Comparison of ENCODE assay signal across 31 mouse cellular contexts in the genomic region with DNA sequence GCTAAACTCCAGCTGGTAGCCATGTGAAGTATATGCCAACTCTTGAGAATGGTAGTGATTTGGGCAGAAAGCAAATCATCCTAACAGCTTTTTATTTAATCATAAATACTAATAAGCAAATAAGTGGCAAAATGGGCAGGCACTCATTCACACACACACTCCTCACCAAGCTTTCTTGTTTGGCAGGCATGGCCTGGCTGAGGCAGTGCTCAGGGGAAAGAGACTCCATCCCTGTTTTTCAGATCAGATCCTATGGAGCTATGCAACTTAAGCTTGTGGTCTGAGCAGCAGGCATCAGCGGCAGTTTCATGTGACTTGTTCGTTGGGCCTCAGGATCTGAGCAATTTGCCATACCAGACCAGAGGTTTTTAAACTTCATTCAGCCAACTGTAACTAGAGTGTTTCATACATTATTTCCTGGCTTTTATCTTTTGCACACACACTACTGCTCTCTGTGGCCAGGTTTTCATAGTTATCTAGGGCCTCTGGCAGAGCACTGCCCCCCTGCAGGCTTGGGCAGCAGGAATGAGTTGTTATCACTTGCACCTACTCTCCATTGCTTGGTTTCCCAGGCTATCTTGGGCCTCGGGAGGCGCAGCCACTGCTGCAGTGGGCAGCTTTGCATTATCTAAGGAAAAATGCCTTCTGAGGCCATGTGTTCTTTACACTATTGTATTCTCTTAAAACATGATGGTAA. TPM values are rescaled to one million over a fixed set of nuclear protein-coding genes. Genes with fewer than 3 reads are reported as not detected.
DNase-seq lines count a peak whose midpoint lies in the region; ATAC-seq and TF ChIP-seq lines count a peak whose summit lies in the region.
"Had no signal": no experiment of that assay in that cellular context is flagged by ENCODE, and none has a peak within 500 bp of the region (broad histone marks: within the 10 kb centered on the region; RNA-seq: fewer than 3 reads in every experiment).

No protein-coding gene starts in this region.

- 59% methylated on average over 4 of the region's 4 CpGs for WGBS in liver, embryonic 11.5 days
- WGBS in liver, embryonic 14.5 days (ENCODE audit: insufficient replicate concordance), result 51% methylated on average over 4 of the region's 4 CpGs

- no peak for TF ChIP-seq CTCF in liver, embryonic 14.5 days (IDR thresholded peaks at IDR 0.05; ENCODE audit: low read depth)

- no peaks in the 10 kb centered on the region for H3K4me1 ChIP-seq in liver, embryonic 11.5 days (replicated peaks; ENCODE audit: control insufficient read depth, insufficient read depth, low read length)
- H3K4me1 ChIP-seq in liver, embryonic 14.5 days (replicated peaks; ENCODE audit: control insufficient read depth in 2 of 2, insufficient read depth in 2 of 2, low read length in 1 of 2), result no peaks in the 10 kb centered on the region
- H3K4me1 ChIP-seq: forebrain, embryonic 10.5 days; forebrain, embryonic 13.5 days; hindbrain, embryonic 10.5 days; hindbrain, embryonic 13.5 days had no signal

- H3K4me3 ChIP-seq in liver, embryonic 11.5 days (ENCODE audit: low read depth, low read length), result no peak overlapping the region
- no peak overlapping the region for H3K4me3 ChIP-seq in liver, embryonic 14.5 days (ENCODE audit: insufficient read depth in 1 of 2, low read depth in 2 of 2, low read length in 2 of 2)
- H3K4me3 ChIP-seq: forebrain, embryonic 10.5 days; forebrain, embryonic 13.5 days; hindbrain, embryonic 10.5 days; hindbrain, embryonic 13.5 days had no signal

- TF ChIP-seq EP300 in liver, embryonic 14.5 days (IDR thresholded peaks at IDR 0.05; ENCODE audit: low read depth), result no peak

- H3K36me3 ChIP-seq in liver, embryonic 11.5 days (ENCODE audit: control insufficient read depth, insufficient read depth, low read length), result no peaks in the 10 kb centered on the region
- no peaks in the 10 kb centered on the region for H3K36me3 ChIP-seq in liver, embryonic 14.5 days (replicated peaks; ENCODE audit: control insufficient read depth, insufficient read depth, low read depth)
- H3K36me3 ChIP-seq: forebrain, embryonic 10.5 days; hindbrain, embryonic 10.5 days; hindbrain, embryonic 13.5 days had no signal

- H3K27me3 ChIP-seq in liver, embryonic 11.5 days (replicated peaks; ENCODE audit: control insufficient read depth, insufficient read depth, low read length), result no peaks in the 10 kb centered on the region
- no peaks in the 10 kb centered on the region for H3K27me3 ChIP-seq in liver, embryonic 14.5 days (ENCODE audit: control insufficient read depth, insufficient read depth, low read length)
- H3K27me3 ChIP-seq: forebrain, embryonic 13.5 days; hindbrain, embryonic 13.5 days had no signal

- no peak overlapping the region for H3K9ac ChIP-seq in liver, embryonic 11.5 days (ENCODE audit: low read depth, low read length)
- H3K9ac ChIP-seq in liver, embryonic 14.5 days (replicated peaks), result no peak overlapping the region
- H3K9ac ChIP-seq: forebrain, embryonic 13.5 days; hindbrain, embryonic 13.5 days had no signal

- intact Hi-C loops in heart, postnatal 36 days (cut with DNase I), result no loop called here

- ATAC-seq in liver, embryonic 11.5 days (replicated peaks; ENCODE audit: low FRiP score), result peak; percentile 95
- ATAC-seq in liver, embryonic 14.5 days (ENCODE audit: insufficient read depth), result peak; percentile 72
- ATAC-seq: forebrain, embryonic 13.5 days; forebrain, embryonic 16.5 days; hindbrain, embryonic 16.5 days; inflammation-experienced regulatory T-cells, adult 6 months had no signal

- H3K4me2 ChIP-seq in liver, embryonic 11.5 days, result no peak overlapping the region
- no peak overlapping the region for H3K4me2 ChIP-seq in liver, embryonic 14.5 days (ENCODE audit: low read depth)
- H3K4me2 ChIP-seq: forebrain, embryonic 13.5 days; heart, embryonic 11.5 days; hindbrain, embryonic 13.5 days had no signal

- H3K9me3 ChIP-seq in liver, embryonic 11.5 days (ENCODE audit: control insufficient read depth, low read length), result no peaks in the 10 kb centered on the region
- H3K9me3 ChIP-seq in liver, embryonic 14.5 days (ENCODE audit: control insufficient read depth, low read length), result no peaks in the 10 kb centered on the region
- H3K9me3 ChIP-seq: forebrain, embryonic 10.5 days; forebrain, embryonic 13.5 days; hindbrain, embryonic 10.5 days; hindbrain, embryonic 13.5 days had no signal

- H3K27ac ChIP-seq in liver, embryonic 11.5 days (ENCODE audit: low read depth, low read length), result no peak overlapping the region
- no peak overlapping the region for H3K27ac ChIP-seq in liver, embryonic 14.5 days
- H3K27ac ChIP-seq: forebrain, embryonic 10.5 days; forebrain, embryonic 13.5 days; hindbrain, embryonic 10.5 days; hindbrain, embryonic 13.5 days had no signal

- peak; percentile 68 for DNase-seq in heart, adult 11 months
- DNase-seq in heart, postnatal 36 days, result no peak
- no peak for DNase-seq in liver, embryonic 11.5 days (ENCODE audit: low spot score)
- DNase-seq in liver, embryonic 14.5 days (ENCODE audit: low read depth in 3 of 3, low spot score in 3 of 3), result no peak
- no peak for DNase-seq in cerebellum, postnatal 25 days
- DNase-seq in spleen, adult 12 weeks (ENCODE audit: low spot score), result no peak
- DNase-seq: adrenal gland, adult 2 months; adrenal gland, postnatal 14 days; cerebellum, adult 11 months; cerebellum, adult 2 months; cerebellum, adult 9-11 months; gastrocnemius, postnatal 10 days; gastrocnemius, postnatal 36 days had no signal

RNA-seq across cellular contexts. Expression of gene AC192777.2, which starts 56.3 kb away (rescaled TPM):
- not detected for total RNA-seq in heart, postnatal 36 days (2021)
- not detected in 2 replicates for polyA plus RNA-seq in liver, embryonic 11.5 days (2014; fragmentation: Nextera tagmentation; extraction: Ambion mirVana)
- polyA plus RNA-seq in liver, embryonic 14.5 days (2012; rRNA removed), result not detected in 2 replicates
- not detected in 2 replicates for polyA plus RNA-seq in liver, embryonic 14.5 days (2014; fragmentation: Nextera tagmentation; extraction: Ambion mirVana)
- total RNA-seq: adrenal gland, adult 2 months; adrenal gland, postnatal 14 days; adrenal gland, postnatal 4 days; ES-E14; gastrocnemius, adult 18-20 months; gastrocnemius, postnatal 10 days; gastrocnemius, postnatal 36 days; granulocyte monocyte progenitor cell, adult 5-6 weeks; heart, adult 8-10 months; heart, postnatal 25 days had no signal
- polyA plus RNA-seq: adrenal gland, adult 2 months; cerebellum, adult 2 months; embryonic facial prominence, embryonic 11.5 days; embryonic facial prominence, embryonic 14.5 days; forebrain, embryonic 10.5 days; forebrain, embryonic 13.5 days; forebrain, embryonic 16.5 days; heart, embryonic 11.5 days; heart, embryonic 14.5 days; heart, postnatal 0 days; hindbrain, embryonic 10.5 days; hindbrain, embryonic 13.5 days; hindbrain, embryonic 16.5 days; inflammation-experienced regulatory T-cells, adult 6 months had no signal
